Mouse (Mus musculus) cerebellum, postnatal 4 days (tissue): ENCODE measurements around the gene Cct5.

Experiments used
- DNase-seq, 2 experiments: peaks; one replicate each; pipeline ENCODE4 v3.0.0; 2022; ENCODE audit warnings: low spot score in 2 of 2, mixed read lengths in 1 of 2

Gene Cct5

GRCm38 (mm10) chr15:31565184-31565583 lies 36.4 kb downstream of the Cct5 start, which contains the start of gene Cmbl:
Gene Cmbl, plus strand, starts transcription at chr15:31565389.
- no peak for DNase-seq

- DNase-seq = no peak
These were observed 37.7 kb downstream of the Cct5 start for GRCm38 (mm10) chr15:31563577-31564546.

- no peak for DNase-seq
These were observed 38.8 kb downstream of the Cct5 start for GRCm38 (mm10) chr15:31562847-31563246.

GRCm38 (mm10) chr15:31561976-31562375 lies 39.6 kb downstream of the Cct5 start:
- DNase-seq = no peak

DNA sequence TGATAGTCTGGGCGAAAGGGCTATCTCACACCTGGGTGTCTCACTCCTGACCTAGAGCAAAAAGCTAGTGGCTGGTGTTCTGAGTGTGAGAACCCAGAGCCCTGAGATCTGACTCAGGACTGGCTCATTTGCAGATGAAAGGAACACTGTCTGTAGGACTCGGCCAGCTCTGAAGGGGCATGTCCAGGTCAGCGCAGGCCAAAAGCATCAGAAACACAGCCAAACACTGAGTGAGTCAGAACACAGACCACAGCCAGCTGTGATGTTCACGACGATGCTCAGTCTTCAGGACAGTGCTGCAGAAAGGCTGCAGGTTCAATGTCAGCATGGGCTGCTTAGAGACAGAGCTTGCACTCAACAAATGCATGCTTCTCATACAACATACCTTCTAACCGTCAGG lies 40.2 kb downstream of the Cct5 start:
- no peak for DNase-seq

- no peak for DNase-seq
These were observed 46.7 kb downstream of the Cct5 start for GRCm38 (mm10) chr15:31554855-31555254.

- no peak for DNase-seq
These were observed 51.2 kb downstream of the Cct5 start for GRCm38 (mm10) chr15:31550381-31550780.

DNA sequence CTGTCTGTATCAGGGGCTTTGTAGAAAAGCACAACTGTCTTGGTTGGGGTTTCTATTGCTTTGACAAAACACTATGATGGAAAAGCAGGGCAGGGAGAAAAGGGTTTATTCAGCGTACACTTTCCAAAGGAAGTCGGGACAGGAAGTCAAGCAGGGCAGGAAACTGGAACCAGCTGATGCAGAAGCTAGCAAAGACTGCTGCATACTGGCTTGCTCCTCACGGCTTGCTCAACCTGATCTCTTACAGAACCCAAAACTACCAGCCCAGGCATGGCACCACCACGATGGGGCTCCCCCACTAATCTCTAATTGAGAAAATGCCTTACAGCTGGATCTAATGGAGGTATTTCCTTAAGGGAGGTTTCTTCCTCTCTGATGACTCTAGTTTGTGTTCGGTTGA lies 54.2 kb downstream of the Cct5 start:
- no peak for DNase-seq

- no peak for DNase-seq
These were observed 55.3 kb downstream of the Cct5 start for GRCm38 (mm10) chr15:31546291-31546690.

DNA sequence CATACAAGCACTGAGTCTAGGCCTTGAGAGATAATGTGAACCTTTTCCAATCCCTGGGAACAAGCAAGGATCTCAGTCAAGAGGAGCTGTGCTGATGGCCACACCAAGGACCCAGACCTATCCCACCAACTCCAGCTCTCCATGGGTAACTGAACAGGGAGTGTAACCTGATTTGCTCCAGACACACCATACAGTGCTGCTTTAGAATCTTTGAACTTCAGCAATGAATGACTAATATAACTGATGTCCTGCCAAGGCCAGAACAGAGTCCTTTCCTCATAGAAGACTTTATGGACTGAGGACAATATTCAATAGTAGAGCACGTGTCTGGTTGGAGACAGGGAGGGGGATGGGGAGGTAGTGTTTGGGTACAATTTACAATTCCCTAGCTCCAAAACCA lies 56.5 kb downstream of the Cct5 start:
- DNase-seq = no peak

GRCm38 (mm10) chr15:31543246-31543645 lies 58.4 kb downstream of the Cct5 start:
- DNase-seq = no peak

DNA sequence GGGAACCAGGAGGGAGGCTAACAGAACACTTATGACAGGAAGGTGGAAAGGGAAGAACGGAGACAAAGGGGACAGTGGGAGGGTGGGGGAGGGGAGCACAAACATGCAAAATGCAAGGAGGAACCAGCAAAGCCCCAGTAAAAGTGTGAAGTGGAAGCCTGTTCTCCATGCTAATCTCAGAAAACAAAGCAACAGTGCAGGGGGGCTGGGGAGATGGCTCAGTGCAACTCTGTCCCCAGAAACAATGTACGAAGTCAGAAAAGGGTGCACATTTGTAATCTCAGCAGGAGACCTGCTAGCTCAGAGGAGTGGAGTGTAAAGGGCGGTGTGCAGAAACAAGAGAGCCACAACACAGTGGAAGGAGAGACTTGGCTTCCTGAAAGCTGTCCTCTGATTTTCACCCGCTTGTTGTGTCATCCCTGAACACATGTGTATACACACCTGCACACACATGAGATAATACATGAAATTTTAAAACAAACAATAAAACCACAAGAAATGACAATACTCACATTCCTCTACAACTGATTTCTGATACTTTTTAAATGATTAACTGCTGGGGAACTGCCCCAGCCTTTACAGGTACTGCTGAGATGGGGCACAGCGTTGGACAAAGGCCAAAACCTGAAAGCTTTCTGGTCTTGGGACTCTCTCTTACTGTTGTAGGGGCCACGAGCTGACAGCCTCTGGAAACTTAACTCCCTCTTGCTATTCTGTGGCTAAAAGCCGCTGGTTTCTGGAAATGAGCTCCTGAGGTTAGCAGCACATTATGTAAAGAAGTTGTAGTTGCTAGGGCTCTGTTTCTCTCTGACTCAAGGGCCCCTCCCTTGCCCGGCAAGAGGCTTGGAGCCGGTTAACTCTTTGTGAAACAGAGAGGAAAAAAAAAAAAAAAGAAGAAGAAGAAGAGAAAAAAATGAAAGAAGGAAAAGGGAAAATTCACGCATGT lies 59.3 kb downstream of the Cct5 start:
- DNase-seq = no peak
